Mouse (Mus musculus): ENCODE data around the gene Slc26a11.
"Not testable (repeated sequence)": the region's sequence is repeated elsewhere in the genome, so short reads cannot be mapped to it uniquely, and the experiment has no call there.

The Slc26a11 gene

DNA sequence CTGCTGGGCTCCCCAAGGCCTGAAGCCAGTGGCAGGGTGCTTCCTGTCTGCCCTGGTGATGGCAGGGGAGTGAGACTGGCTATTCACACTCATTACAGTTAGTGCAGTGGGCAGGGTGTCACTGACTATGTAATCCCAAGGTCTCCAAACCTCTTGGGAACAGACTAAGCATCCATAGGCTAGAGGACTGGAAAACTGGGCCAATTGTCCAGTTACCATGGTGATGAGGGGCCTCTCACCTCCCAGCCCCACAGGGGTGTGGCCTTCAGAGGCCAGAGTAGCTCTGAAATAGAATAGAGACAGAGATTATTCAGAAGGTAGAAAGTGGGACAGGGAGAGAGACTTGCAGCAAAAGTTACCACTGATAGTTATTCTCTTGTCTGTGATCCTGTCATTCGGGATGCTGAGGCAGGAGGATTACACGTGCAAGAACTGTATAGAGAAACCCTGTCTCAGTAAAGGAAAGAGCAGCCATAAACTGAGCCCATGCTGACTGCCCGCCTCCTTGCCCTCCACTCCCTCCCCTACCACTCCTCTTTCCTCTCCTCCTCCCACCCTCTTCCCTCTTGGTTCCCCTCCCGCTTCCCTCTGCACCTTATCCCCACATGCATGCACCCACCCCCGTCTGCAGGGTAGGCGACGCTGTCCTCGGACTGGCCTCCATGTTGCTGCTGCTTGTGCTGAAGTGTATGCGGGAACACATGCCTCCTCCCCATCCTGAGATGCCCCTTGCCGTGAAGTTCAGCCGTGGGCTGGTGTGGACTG is 7.6 kb downstream of the Slc26a11 start:
- peak; percentile 89 for DNase-seq (ENCODE audit: low spot score)

DNA sequence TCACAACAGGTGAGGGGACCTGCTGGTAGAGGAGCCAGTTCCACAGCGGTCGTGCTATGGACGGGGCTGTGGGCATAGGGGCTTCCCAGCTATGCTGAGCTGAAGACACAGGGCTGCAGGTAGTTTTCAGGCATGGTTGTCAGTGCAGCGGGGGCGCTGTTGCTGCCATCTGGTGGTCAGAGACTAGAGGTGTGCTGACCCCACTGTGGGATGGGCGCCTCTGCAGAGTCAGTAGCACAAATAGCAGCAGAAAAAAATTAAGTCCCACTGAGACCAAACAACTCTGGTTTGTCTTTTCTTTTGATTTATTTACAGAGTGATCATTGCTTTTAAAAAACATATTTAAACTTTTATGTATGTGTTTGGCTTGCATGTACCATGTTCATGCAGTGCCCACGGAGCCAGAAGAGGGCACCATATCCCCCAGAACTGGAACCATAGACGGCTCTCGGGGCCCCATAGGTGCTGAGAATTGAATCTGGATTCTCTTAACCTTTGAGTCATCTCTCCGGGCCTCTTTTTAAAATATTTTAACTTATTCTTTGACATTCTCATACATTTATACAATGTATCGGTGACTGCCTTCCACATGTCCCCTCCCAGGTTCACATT is 8.3 kb downstream of the Slc26a11 start:
- DNase-seq (ENCODE audit: low spot score) = peak; percentile 93

DNA sequence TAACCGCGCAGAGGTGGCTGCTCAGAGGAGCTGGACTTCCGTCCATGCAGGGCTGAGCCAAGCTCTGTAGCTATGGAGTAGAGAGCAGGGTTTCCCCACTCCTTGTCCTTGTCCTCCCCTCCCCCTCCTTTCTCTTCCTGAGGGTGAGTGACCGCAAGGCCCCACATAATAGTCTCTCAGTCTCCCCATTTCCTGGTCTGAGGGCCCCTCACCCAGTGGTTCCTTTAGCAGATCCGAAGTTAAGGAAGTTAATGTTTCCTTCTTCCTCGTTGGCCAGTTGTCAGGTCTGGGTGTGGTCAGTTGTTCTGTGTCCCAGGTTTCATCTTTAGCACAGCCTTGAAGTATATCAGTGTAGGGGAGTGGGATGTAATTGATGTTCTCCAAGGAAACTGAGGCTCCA is 20.1 kb downstream of the Slc26a11 start:
- no peak for DNase-seq (ENCODE audit: low spot score)

DNA sequence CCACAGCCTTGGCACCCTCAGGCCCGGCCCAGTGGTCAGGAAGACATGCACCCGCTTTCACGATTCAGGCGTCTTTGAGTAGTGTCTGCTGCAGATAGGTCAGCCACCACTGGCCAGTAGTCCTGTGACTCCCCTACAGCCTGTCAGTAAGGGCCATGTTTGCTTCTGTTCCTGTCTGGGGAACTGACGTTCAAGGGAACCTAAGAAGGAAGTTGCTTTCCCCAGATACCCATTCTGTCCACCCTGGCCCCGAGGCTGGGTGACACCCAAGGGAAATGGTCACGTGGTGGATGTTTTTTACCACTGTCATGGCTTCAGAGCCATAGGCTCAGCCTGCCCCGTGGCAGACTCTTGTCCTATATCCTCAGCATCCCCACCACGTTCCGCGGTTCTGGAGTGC is 22.0 kb downstream of the Slc26a11 start:
- no peak for DNase-seq (ENCODE audit: low spot score)

DNA sequence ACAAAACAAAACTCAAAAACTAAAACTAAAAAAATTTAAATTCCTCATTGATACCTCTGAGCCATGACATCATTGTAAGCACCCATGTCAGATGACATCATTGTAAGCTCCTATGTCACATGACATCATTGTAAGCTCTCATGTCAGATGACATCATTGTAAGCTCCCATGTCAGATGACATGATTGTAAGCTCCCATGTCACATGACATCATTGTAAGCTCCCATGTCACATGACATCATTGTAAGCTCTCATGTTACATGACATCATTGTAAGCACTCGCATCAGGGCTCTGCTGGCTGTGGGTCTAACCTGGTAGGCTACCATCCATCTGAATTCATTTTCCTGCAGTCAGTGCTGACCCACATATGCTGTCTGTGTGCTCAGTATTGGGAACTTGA is 23.2 kb downstream of the Slc26a11 start:
- DNase-seq (ENCODE audit: low spot score) = no peak

DNA sequence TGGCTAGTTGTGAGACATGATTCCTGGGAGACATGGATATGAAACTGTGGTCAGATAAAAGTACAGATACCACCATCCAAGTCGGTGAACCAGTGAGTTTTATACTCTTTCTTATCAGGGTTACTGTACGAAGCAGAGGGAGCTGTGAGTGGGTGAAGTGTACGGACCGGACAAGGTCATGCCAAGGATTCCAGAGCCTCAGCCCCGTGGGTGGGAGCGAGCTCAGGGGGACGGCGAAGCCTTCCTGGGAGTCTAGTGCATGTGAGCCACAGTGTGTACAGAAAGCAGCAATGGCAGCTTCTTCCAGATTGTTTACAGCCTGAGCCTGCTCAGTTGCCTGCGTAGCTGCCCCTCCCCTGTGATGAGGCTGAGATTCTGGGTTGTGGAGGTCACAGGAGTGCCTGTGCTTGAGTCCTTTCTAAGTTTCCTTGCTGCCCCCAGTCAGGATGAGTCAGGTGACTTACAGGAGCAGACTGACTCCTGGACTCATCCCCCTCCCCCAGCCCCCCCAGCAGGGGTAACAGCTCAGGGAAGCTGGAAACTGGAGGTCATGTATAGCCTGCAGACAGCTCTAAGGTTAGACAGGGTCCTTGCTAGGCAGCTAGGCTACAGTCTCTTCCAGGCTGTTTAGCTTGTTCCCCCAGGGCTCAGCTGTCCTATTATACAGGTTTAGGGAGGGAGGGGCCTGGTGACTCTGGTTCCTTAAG is 26.4 kb downstream of the Slc26a11 start:
- DNase-seq (ENCODE audit: low spot score) = no peak

DNA sequence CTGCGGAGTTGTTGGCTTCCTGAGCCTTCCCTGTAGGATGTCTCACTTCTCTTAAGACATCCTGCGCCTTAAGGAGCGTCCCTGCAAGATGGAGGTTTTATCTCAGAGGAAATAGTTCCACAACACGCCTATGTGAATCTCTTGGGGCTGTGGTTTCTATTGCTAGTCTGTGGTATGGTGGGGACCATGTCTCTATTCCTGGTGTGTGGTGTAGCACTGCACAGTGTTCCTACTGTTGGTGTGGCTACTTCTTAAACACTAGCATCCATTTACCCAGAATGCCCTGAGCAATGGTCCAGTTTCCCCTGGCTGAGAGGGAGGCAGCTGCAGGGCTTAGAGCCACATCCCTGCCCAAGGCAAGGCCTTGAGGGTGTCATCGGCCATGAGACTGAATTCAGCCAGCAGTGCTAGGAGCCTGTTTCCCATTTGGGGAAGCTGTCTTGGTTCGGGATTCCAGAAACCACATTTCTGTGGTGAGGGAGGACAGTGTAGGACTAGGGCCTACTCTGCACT is 27.0 kb downstream of the Slc26a11 start:
- DNase-seq (ENCODE audit: low spot score) = no peak

DNA sequence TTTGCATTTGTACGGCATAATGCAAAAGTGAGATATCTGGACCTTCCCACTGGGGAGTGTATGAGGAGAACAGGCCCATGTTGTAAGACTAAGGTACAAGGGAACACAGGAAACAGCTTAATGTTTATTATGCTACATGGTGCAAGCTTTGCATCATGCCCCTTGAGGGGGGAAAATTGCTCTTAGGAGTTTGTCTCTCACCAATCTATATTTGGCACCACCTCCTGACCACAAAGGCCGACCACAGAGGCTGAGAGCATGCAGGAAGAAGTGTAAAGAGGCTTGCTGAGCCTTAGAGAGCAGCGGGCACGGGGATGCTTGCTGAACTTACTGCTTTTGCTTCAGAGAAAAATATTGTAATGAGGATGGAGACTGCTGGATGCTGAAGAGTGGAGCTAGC is 29.5 kb downstream of the Slc26a11 start:
- DNase-seq (ENCODE audit: low spot score) = no peak

DNA sequence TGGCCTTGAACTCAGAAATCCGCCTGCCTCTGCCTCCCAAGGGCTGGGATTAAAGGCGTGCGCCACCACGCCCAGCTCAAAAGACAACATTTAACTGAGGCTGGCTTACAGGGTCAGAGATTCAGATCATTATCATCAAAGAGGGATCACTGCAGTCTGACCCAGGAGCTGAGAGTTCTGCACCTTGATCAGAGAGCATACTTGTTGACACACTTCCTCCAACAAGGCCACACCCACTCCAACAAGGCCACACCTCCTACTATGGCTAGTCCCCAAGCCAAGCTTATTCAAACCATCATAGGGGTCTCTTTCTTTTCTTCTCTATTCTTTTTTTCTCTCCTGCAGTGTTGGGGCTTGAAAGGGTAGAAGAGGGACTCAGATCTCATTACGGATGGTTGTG is 30.9 kb downstream of the Slc26a11 start:
- DNase-seq (ENCODE audit: low spot score) = no peak

DNA sequence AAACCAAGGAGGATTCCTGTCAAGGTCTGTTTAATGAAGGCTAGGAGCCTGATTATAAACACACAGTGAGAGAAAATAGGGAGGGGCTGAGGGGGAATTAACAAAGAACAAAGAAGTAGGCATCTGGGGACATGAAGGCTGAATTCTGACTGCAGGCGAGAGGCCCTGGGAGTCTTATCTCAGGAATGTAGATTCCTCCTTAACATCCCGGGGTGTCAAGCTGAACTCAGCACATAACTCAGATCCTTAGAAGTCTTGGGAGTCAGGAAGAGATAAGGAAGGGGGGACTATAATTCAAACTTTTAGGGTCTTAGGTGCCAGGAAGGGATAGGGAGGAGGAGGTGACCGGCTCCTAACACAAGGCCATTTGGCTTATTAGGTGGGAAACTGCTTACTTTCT is 31.9 kb downstream of the Slc26a11 start:
- DNase-seq (ENCODE audit: low spot score) = not testable (repeated sequence)

DNA sequence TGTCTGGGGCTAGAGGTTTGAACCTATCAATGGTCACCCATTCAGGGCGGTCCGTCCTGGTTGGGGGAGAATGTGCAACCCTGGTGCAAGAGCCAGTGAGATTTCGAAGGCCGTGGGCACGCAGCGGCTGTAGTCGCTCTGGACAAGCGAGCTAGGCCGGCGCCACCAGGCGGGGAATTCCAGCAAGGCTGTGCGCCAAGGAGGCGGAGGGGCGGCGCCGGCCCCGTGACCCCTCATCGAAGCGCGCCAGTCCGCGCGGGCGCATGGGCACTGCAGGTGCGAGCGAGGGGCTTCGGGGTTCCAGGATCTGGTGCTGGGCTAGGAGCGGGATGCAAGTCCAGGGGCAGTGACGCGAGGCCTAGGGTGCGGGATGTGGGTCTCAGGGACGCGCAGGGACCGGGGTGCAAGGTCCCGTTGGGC is 34.5 kb downstream of the Slc26a11 start:
- DNase-seq (ENCODE audit: low spot score) = peak; percentile 77

DNA sequence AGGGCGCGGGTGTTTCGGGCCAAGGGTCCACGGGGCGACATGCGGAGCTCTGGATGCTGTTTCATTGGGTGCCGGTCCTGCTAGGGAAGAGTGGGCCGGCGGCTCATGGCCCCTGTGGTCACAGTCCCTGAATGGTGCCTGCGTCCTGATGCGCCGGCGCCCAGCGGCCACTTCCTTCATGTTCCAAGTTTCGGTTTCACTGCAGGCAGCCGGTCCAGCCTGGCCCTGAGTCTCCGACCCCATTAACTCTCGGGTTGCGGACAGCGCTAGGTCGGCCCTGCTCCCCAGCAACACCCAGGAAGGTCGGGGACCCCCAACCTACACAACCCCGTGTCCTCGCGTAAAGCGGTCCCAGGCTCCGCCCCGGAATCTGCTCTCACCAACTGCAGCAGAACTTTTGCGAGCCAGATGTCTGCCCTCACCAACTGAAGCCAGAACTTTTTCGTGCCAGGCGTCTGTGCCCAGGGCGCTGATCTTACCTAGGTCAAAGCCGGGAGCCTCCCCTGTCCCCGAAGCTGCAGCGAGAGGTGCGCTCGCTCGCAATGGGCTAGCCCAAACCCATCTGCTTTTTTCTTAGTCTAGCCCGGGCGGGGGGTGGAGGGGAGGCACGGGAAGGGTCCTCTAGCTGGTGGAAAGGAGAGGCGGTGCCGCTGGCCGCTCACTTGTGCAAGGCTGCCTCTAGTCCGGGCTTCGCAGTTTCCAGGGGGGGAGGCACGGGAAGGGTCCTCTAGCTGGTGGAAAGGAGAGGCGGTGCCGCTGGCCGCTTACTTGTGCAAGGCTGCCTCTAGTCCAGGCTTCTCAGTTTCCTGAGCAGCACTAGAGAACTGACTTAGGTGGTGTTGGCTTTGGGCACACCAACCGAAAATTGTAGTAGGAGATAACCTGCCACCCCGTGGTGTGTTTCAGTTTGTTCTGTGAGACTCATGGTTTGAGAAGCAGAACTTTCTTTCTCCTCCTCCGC is 35.2 kb downstream of the Slc26a11 start:
- peak; percentile 34 for DNase-seq (ENCODE audit: low spot score)

DNA sequence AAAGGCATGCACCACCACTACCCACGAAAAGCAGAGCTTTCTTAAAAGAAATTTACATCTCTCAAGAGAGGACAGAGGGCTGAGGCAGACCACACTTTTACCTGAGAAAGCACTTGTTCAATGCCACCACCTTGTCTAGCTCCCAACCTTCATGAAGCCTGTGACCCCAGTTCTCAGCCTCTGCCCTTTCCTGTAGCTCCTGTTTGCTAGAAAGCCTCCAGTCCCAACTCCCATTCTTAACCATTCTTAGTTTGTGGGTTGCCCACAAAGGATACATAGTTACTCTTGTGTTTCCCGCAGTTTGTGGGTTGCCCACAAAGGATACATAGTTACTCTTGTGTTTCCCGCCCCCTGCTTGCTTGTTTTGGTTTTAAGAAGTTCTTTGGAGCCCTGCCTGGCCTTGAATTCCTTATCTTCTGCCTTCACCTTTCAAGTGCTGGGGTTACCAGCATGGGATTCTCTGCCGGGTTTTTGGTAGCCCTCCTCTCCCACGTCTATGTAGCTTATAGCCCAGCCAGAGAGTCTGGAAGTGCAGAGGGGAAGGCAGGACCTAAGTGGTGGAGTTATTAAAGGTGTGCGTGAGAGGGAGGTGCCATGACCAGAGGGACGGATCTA is 36.1 kb downstream of the Slc26a11 start:
- DNase-seq (ENCODE audit: low spot score) = no peak

DNA sequence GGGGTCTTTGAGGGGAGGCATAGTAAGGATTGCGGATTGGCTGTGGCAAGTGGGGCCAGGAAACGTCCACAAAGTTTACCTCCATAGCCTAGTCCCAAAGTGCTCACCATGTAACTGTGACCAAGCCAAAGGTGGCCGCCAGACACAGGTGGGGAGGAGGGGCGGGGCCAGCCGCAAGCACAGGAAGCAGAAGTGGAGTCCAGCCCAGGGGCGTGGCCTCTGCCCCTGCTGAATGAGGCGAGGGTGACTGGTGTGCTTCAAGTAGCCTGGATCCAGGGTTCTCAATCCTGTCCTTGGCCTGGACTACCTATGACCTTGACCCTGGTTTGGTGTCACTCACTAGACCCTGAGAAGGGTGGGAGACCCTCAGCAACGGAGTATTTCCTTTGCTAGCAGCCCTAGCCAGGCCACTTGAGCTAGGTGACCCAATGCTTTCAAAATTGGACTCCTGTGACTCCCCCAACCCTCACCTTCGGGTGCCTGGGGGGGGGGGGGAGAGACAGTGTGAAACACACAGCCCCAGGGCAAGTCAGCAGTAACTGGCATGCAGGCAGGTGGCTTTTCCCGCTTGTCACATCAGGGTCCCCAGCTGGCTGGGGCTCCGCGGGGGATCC is 36.8 kb downstream of the Slc26a11 start:
- DNase-seq (ENCODE audit: low spot score) = no peak

DNA sequence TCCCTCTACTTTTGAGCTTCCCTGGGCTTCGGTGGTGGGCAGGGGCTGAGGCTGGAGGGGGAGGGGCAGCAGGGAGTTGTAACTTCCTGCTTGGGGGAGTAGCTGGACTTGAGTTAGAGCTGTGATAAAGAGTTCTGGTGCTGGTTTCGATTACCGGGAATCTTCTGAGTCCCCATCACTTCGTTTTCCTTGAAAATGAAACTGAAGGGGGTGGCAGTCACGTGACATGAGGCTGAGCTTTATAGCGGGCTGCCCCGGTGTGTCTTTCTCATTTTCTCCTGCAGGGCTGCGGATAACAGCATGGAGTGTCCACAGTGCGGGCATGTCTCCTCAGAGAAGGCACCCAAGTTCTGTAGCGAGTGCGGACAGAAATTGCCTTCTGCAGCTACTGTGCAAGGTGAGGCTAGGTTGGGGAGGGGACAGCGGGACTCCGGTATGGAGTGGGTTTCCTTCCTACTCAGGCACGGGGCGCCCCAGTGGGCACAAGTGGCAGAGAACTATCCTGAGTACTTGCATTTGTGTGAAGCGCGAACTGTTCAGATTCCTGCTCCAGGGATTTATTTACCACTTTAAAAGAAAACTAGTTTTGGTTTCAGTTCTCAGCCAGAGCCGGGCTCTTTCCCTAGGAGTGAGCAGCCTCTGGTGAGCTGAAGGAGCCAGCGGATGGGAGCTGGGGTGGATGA is 37.6 kb downstream of the Slc26a11 start, which contains the start of gene Rnf213:
Rnf213 (plus strand) TSS at position 301 of the 683 bp plus-strand sequence.
- peak; percentile 61 for DNase-seq (ENCODE audit: low spot score)

DNA sequence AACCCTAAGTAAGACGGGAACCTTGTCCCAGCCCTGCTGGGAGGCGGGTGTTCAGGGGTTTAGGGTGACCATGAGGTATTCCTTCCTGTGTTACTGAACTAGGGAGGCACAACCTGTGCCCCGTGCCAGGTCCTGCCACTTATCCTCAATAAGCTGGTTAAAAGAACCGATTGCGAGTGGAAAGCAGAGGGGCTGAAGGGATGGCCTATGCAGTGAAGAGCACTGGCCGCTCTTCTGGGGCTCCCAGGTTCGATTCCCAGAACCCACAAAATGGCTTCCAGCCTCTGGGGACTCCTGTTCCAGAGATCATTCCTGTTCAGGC is 38.1 kb downstream of the Slc26a11 start:
- no peak for DNase-seq (ENCODE audit: low spot score)

DNA sequence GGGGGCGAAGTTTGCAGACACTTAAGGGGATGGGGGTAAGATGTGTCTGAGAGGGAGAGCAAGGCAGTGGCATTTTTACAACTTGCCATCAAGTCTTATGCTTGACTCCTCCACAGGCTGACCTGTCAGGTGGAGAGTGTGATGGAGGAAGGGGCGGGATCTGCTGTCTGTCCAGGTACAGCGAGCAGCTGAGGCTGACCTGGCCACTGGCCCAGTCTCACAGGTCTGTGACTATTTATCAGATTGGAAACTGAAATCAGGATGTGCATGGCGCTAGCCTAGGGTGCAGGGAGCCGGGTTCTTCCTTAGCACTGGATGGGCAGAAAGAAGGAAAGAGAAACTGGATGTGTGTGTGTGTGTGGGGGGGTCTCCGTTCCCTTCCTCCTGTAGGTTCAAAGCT is 38.9 kb downstream of the Slc26a11 start:
- DNase-seq (ENCODE audit: low spot score) = no peak

DNA sequence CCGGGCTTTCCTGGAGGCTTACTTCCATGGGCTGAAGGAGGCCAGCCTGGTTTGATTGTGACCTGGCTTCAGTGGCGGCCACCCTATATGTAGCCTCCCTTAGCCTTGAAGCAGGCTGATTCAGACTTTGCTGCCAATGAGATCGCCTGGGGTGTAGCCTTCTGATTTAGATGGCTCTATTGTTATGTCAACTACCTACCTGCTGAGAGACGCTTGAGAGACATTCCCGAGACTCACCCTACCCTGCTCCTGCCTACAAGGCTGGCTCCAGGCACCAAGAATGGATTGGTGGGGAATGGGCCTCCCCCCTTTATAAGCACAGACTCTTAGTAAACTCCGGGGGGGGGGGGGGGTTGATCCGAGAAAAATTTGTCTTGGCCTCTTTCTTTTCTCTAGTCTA is 40.0 kb downstream of the Slc26a11 start:
- no peak for DNase-seq (ENCODE audit: low spot score)

DNA sequence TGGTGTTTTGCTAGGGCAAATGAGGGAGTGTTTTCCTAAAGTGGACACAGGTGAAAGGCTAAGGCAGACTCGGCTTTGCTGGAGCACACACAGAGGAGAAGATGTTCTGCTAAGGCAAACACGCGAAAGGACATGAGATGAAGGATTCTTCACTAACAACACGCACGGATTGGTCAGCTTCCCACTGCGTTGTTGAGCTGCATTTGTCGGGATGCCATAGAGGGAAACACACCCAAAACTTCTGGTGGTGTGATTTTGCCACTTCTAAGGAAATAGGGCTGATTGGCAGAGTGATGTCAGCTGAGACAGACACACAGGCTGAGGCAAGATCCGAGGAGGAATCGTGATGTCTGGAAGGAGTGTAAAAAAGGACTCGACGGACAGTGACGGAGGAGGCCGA is 40.6 kb downstream of the Slc26a11 start:
- DNase-seq (ENCODE audit: low spot score) = no peak

DNA sequence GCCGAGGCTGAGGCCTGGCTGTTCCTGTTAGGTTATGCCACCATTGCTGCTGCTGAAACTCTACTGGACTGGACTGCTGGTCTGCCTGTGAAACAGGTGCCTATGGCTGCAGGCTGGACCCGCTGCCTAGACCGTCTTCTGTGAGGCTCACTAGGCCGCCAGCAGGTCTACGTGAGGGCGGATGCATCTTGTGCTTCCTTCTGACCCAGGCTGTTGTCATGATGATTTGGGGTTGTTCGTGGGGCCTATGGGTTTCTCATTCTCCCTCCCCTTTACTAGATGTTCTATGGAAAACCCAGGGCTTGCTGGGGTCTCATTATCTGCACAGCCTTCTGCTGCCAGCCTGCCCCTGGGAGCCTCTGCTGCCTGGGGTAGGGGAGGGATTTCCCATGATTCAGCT is 41.1 kb downstream of the Slc26a11 start:
- no peak for DNase-seq (ENCODE audit: low spot score)

Data from retina, embryonic 14.5 days (tissue).